Mouse (Mus musculus): Measurements from ENCODE around the gene Myh1.

Gene Myh1

GRCm38 (mm10) chr11:67229946-67230345 is 30.1 kb downstream of the Myh1 start:
- DNase-seq (ENCODE audit: low spot score in 2 of 2) = no peak

- no peak for DNase-seq (ENCODE audit: low spot score in 2 of 2)
Measured at GRCm38 (mm10) chr11:67235639-67236358, 35.9 kb downstream of the Myh1 start.

- no peak for DNase-seq (ENCODE audit: low spot score in 2 of 2)
Measured at GRCm38 (mm10) chr11:67236799-67237198, 36.9 kb downstream of the Myh1 start.

GRCm38 (mm10) chr11:67237481-67238079 is 37.7 kb downstream of the Myh1 start, which contains the start of gene Myh4:
Myh4 (plus strand) TSS chr11:67238029.
- DNase-seq (ENCODE audit: low spot score in 2 of 2) = no peak

GRCm38 (mm10) chr11:67241051-67241450 is 41.2 kb downstream of the Myh1 start:
- no peak for DNase-seq (ENCODE audit: low spot score in 2 of 2)

GRCm38 (mm10) chr11:67253691-67254090 is 53.8 kb downstream of the Myh1 start:
- no peak for DNase-seq (ENCODE audit: low spot score in 2 of 2)

- DNase-seq (ENCODE audit: low spot score in 2 of 2) = no peak
Measured at GRCm38 (mm10) chr11:67257048-67257447, 57.2 kb downstream of the Myh1 start.

- DNase-seq (ENCODE audit: low spot score in 2 of 2) = no peak
Measured at GRCm38 (mm10) chr11:67260956-67261355, 61.1 kb downstream of the Myh1 start.
